Comparison of ENCODE assay signal across 16 mouse cellular contexts in genomic region chr14:60256356-60256755, GRCm38 (mm10). TPM values are rescaled to one million over a fixed set of nuclear protein-coding genes. Genes with fewer than 3 reads are reported as not detected.
A peak's percentile ranks its signal among the peaks of the same experiment; 100 is the strongest.
DNase-seq lines count a peak whose midpoint lies in the region; ATAC-seq and TF ChIP-seq lines count a peak whose summit lies in the region.
"Had no signal": no experiment of that assay in that cellular context is flagged by ENCODE, and none has a peak within 500 bp of the region (broad histone marks: within the 10 kb centered on the region; RNA-seq: fewer than 3 reads in every experiment).

No protein-coding gene starts in this region.

- ATAC-seq in intestine, embryonic 14.5 days (replicated peaks; ENCODE audit: low FRiP score, low TSS enrichment, low read depth) = no peak
- no peak for ATAC-seq in intestine, postnatal 0 days
- no peak for ATAC-seq in CD4-positive, CD25-positive, alpha-beta regulatory T cell, adult 4 months

- no peaks in the 10 kb centered on the region for H3K9me3 ChIP-seq in intestine, embryonic 14.5 days (ENCODE audit: control insufficient read depth, low read length)
- H3K9me3 ChIP-seq in intestine, postnatal 0 days (ENCODE audit: control insufficient read depth) = no peaks in the 10 kb centered on the region
- H3K9me3 ChIP-seq: midbrain, embryonic 12.5 days had no signal

- DNase-seq in intestine, embryonic 14.5 days (ENCODE audit: low spot score) = no peak
- DNase-seq in ES-CJ7 (ENCODE audit: low read depth, low spot score) = peak; percentile 76
- peak; percentile 52 for DNase-seq in embryo, embryonic 10 days (ENCODE audit: low spot score)
- DNase-seq in lung, postnatal 10 days = peak; percentile 42
- no peak for DNase-seq in ovary, adult 18-20 months (ENCODE audit: low spot score)
- no peak for DNase-seq in heart, postnatal 14 days
- DNase-seq: cerebellum, postnatal 25 days; heart, adult 18-20 months; heart, postnatal 10 days; kidney, adult 2 months had no signal

- no peak for TF ChIP-seq CTCF in intestine, postnatal 0 days (IDR thresholded peaks at IDR 0.05; ENCODE audit: low read depth)

- H3K9ac ChIP-seq in intestine, embryonic 14.5 days (ENCODE audit: low read length) = 0 out of 2 replicates have a peak overlapping the region, but pooled peaks have one; percentile 7
- no peak overlapping the region for H3K9ac ChIP-seq in intestine, postnatal 0 days (ENCODE audit: low read depth, low read length)
- H3K9ac ChIP-seq: midbrain, embryonic 12.5 days had no signal

- no peak overlapping the region for H3K27ac ChIP-seq in intestine, embryonic 14.5 days (ENCODE audit: low read depth)
- H3K27ac ChIP-seq in intestine, postnatal 0 days (ENCODE audit: low read depth, low read length) = no peak overlapping the region
- H3K27ac ChIP-seq: liver, embryonic 14.5 days; midbrain, embryonic 12.5 days had no signal

- intact Hi-C loops in heart, postnatal 14 days (cut with DNase I) = no loop called here

- H3K4me2 ChIP-seq in intestine, embryonic 14.5 days (ENCODE audit: low read length) = no peak overlapping the region
- no peak overlapping the region for H3K4me2 ChIP-seq in intestine, postnatal 0 days (replicated peaks; ENCODE audit: low read depth)
- H3K4me2 ChIP-seq: midbrain, embryonic 12.5 days had no signal

- WGBS in intestine, embryonic 14.5 days = 27% methylated on average over 3 of the region's 3 CpGs
- 55% methylated on average over 3 of the region's 3 CpGs for WGBS in intestine, postnatal 0 days

- 0 out of 2 replicates have a peak, but pooled peaks cover 4% of the 10 kb centered on the region for H3K4me1 ChIP-seq in intestine, embryonic 14.5 days (replicated peaks; ENCODE audit: control insufficient read depth, insufficient read depth, low read length)
- no peaks in the 10 kb centered on the region for H3K4me1 ChIP-seq in intestine, postnatal 0 days (replicated peaks; ENCODE audit: control insufficient read depth, insufficient read depth, low read length)

- no peaks in the 10 kb centered on the region for H3K27me3 ChIP-seq in intestine, embryonic 14.5 days (replicated peaks; ENCODE audit: control insufficient read depth, insufficient read depth, low read length)
- no peaks in the 10 kb centered on the region for H3K27me3 ChIP-seq in intestine, postnatal 0 days (replicated peaks; ENCODE audit: control insufficient read depth, insufficient read depth, low read length)
- H3K27me3 ChIP-seq: midbrain, embryonic 12.5 days had no signal

- no peak overlapping the region for H3K4me3 ChIP-seq in intestine, embryonic 14.5 days (ENCODE audit: low read depth, low read length)
- no peak overlapping the region for H3K4me3 ChIP-seq in intestine, postnatal 0 days (ENCODE audit: low read depth, low read length)
- H3K4me3 ChIP-seq: midbrain, embryonic 12.5 days had no signal

- no peaks in the 10 kb centered on the region for H3K36me3 ChIP-seq in intestine, embryonic 14.5 days (ENCODE audit: control insufficient read depth, insufficient read depth, low read length)
- no peaks in the 10 kb centered on the region for H3K36me3 ChIP-seq in intestine, postnatal 0 days (ENCODE audit: control insufficient read depth, insufficient read depth)
- H3K36me3 ChIP-seq: midbrain, embryonic 12.5 days had no signal

RNA-seq across cellular contexts. Expression of gene Gm49336, which starts 5.0 kb away (rescaled TPM):
- 58.8 and 65.5 TPM in 2 replicates for polyA plus RNA-seq in intestine, embryonic 14.5 days (2014; fragmentation: Nextera tagmentation; extraction: Ambion mirVana)
- polyA plus RNA-seq in intestine, postnatal 0 days (2015; fragmentation: Nextera tagmentation; extraction: Ambion mirVana) = 16.6 and 17.4 TPM in 2 replicates
- 10 to 100 TPM; 14.7 to 20.6 TPM for polyA plus RNA-seq in CD4-positive, CD25-positive, alpha-beta regulatory T cell, adult 4 months (2017; shearing (Covaris generic))
- total RNA-seq in heart, postnatal 14 days (2021) = 10 to 100 TPM; 34.6 to 34.9 TPM

RNA-seq across cellular contexts. Expression of gene Nupl1, which starts 5.1 kb away (rescaled TPM):
- 0.09 and 0.22 TPM in 2 replicates for polyA plus RNA-seq in intestine, embryonic 14.5 days (2014; fragmentation: Nextera tagmentation; extraction: Ambion mirVana)
- polyA plus RNA-seq in intestine, postnatal 0 days (2015; fragmentation: Nextera tagmentation; extraction: Ambion mirVana) = not detected in 2 replicates
- under 1 TPM; 0.09 to 0.30 TPM for polyA plus RNA-seq in CD4-positive, CD25-positive, alpha-beta regulatory T cell, adult 4 months (2017; shearing (Covaris generic))
- total RNA-seq in heart, postnatal 14 days (2021) = under 1 TPM in 1 of 2 experiments, not detected in 1; 0.10 TPM
- total RNA-seq: heart, adult 18-20 months; heart, postnatal 10 days had no signal
- polyA plus RNA-seq: brain, embryonic 14.5 days; midbrain, embryonic 12.5 days; neural tube, embryonic 11.5 days had no signal

RNA-seq across cellular contexts. Expression of gene Mtmr6, which starts 8.7 kb away (rescaled TPM):
- 27.3 and 32.2 TPM in 2 replicates for polyA plus RNA-seq in intestine, embryonic 14.5 days (2014; fragmentation: Nextera tagmentation; extraction: Ambion mirVana)
- polyA plus RNA-seq in intestine, postnatal 0 days (2015; fragmentation: Nextera tagmentation; extraction: Ambion mirVana) = 16.9 and 17.8 TPM in 2 replicates
- polyA plus RNA-seq in CD4-positive, CD25-positive, alpha-beta regulatory T cell, adult 4 months (2017; shearing (Covaris generic)) = 10 to 100 TPM; 45.4 to 59.2 TPM
- 10 to 100 TPM; 30.1 to 33.3 TPM for total RNA-seq in heart, postnatal 14 days (2021)

RNA-seq across cellular contexts. Expression of gene Atp8a2, which starts 59.4 kb away (rescaled TPM):
- 8.2 and 9.0 TPM in 2 replicates for polyA plus RNA-seq in intestine, embryonic 14.5 days (2014; fragmentation: Nextera tagmentation; extraction: Ambion mirVana)
- polyA plus RNA-seq in intestine, postnatal 0 days (2015; fragmentation: Nextera tagmentation; extraction: Ambion mirVana) = 3.8 and 5.1 TPM in 2 replicates
- polyA plus RNA-seq in CD4-positive, CD25-positive, alpha-beta regulatory T cell, adult 4 months (2017; shearing (Covaris generic)) = 1 to 10 TPM in 1 of 2 experiments, under 1 TPM in 1; 0.98 to 1.9 TPM
- 1 to 10 TPM; 4.2 to 5.6 TPM for total RNA-seq in heart, postnatal 14 days (2021)

Comparison
In these comparisons a context has a peak if more than half of its experiments do, and no peak if none do; other contexts are left out.
1. DNase-seq: peak in ES-CJ7 (single experiment), embryo, embryonic 10 days (single experiment) and lung, postnatal 10 days (single experiment); none in intestine, embryonic 14.5 days (single experiment), ovary, adult 18-20 months (single experiment) and heart, postnatal 14 days (0 of 2).